In genomic region chr9:122146124-122146870, GRCm38 (mm10) we compare ENCODE assay signal across 14 mouse cellular contexts. TPM values are rescaled to one million over a fixed set of nuclear protein-coding genes. Genes with fewer than 3 reads are reported as not detected.
A peak's percentile ranks its signal among the peaks of the same experiment; 100 is the strongest.
DNase-seq lines count a peak whose midpoint lies in the region; ATAC-seq and TF ChIP-seq lines count a peak whose summit lies in the region.
"Had no signal": no experiment of that assay in that cellular context is flagged by ENCODE, and none has a peak within 500 bp of the region (broad histone marks: within the 10 kb centered on the region; RNA-seq: fewer than 3 reads in every experiment).

No protein-coding gene starts in this region.

- TF ChIP-seq POLR2A in heart, adult 2 months (IDR thresholded peaks at IDR 0.05; ENCODE audit: insufficient read depth, low read depth, low read length), result no peak

- TF ChIP-seq CTCF in heart, adult 2 months (IDR thresholded peaks at IDR 0.05), result no peak
- TF ChIP-seq CTCF in liver, postnatal 0 days (IDR thresholded peaks at IDR 0.05; ENCODE audit: low read depth), result no peak

- H3K79me2 ChIP-seq in heart, adult 2 months (replicated peaks; ENCODE audit: control insufficient read depth, insufficient read depth, low read length), result peaks cover 18% of the 10 kb centered on the region

- DNase-seq in heart, adult 2 months, result peak in 1 of 2 experiments; percentile 39
- no peak for DNase-seq in liver, postnatal 0 days
- no peak for DNase-seq in liver
- DNase-seq in R1 (ENCODE audit: low read depth, low spot score), result peak; percentile 60
- peak; percentile 45 for DNase-seq in kidney, postnatal 14 days
- no peak for DNase-seq in cerebellum, postnatal 10 days
- no peak for DNase-seq in B cell, adult 2 months
- DNase-seq: cerebellum, postnatal 25 days; forebrain, postnatal 0 days; lung, adult 2 months; thymus, adult 2 months had no signal

- H3K27me3 ChIP-seq in heart, adult 2 months (ENCODE audit: control insufficient read depth, insufficient read depth, low read length), result no peaks in the 10 kb centered on the region
- no peaks in the 10 kb centered on the region for H3K27me3 ChIP-seq in heart, embryonic 11.5 days (ENCODE audit: control insufficient read depth, insufficient read depth, low read length)
- H3K27me3 ChIP-seq in liver, postnatal 0 days (ENCODE audit: insufficient read depth, low read length), result no peaks in the 10 kb centered on the region
- H3K27me3 ChIP-seq: midbrain, embryonic 13.5 days had no signal

- peak overlapping the region; percentile 63 for H3K27ac ChIP-seq in heart, adult 2 months
- H3K27ac ChIP-seq in heart, embryonic 11.5 days (ENCODE audit: low read depth, low read length), result no peak overlapping the region
- H3K27ac ChIP-seq in liver, postnatal 0 days (ENCODE audit: low read depth), result 0 out of 2 replicates have a peak overlapping the region, but pooled peaks have one; percentile 19
- H3K27ac ChIP-seq: hindbrain, embryonic 14.5 days; midbrain, embryonic 13.5 days had no signal

- peaks cover 78% of the 10 kb centered on the region for H3K36me3 ChIP-seq in heart, adult 2 months (ENCODE audit: control insufficient read depth, insufficient read depth, low read length)
- peaks cover 6% of the 10 kb centered on the region; the same call in 1 of the 2 replicates for H3K36me3 ChIP-seq in heart, embryonic 11.5 days (ENCODE audit: control insufficient read depth, insufficient read depth, low read length)
- peaks cover 21% of the 10 kb centered on the region for H3K36me3 ChIP-seq in liver, postnatal 0 days (replicated peaks; ENCODE audit: insufficient read depth, low read length)

- H3K4me2 ChIP-seq in heart, embryonic 11.5 days, result no peak overlapping the region
- H3K4me2 ChIP-seq in liver, postnatal 0 days (ENCODE audit: low read depth, low read length), result no peak overlapping the region
- H3K4me2 ChIP-seq: hindbrain, embryonic 14.5 days; midbrain, embryonic 13.5 days had no signal

- no peaks in the 10 kb centered on the region for H3K9me3 ChIP-seq in heart, embryonic 11.5 days (replicated peaks; ENCODE audit: control insufficient read depth, low read length)
- no peaks in the 10 kb centered on the region for H3K9me3 ChIP-seq in liver, postnatal 0 days (ENCODE audit: low read length)
- H3K9me3 ChIP-seq: midbrain, embryonic 13.5 days had no signal

- H3K4me3 ChIP-seq in heart, adult 2 months, result no peak overlapping the region
- H3K4me3 ChIP-seq in heart, embryonic 11.5 days (ENCODE audit: low read depth, low read length), result no peak overlapping the region
- no peak overlapping the region for H3K4me3 ChIP-seq in liver, postnatal 0 days (ENCODE audit: low read depth, low read length)
- H3K4me3 ChIP-seq: midbrain, embryonic 13.5 days had no signal

- intact Hi-C loops in heart, adult 2 months (cut with DNase I), result no loop called here

- 48% methylated on average over 4 of the region's 4 CpGs for WGBS in heart, adult 2 months
- WGBS in heart, embryonic 11.5 days (ENCODE audit: insufficient replicate concordance), result 77% methylated on average over 4 of the region's 4 CpGs
- 58% methylated on average over 4 of the region's 4 CpGs for WGBS in liver, postnatal 0 days (ENCODE audit: insufficient replicate concordance)

- H3K9ac ChIP-seq in heart, adult 2 months (ENCODE audit: low read depth, low read length), result no peak overlapping the region
- H3K9ac ChIP-seq in heart, embryonic 11.5 days (ENCODE audit: low read depth, low read length), result no peak overlapping the region
- H3K9ac ChIP-seq in liver, postnatal 0 days (replicated peaks), result no peak overlapping the region
- H3K9ac ChIP-seq: forebrain, postnatal 0 days; hindbrain, embryonic 14.5 days; midbrain, embryonic 13.5 days had no signal

- H3K4me1 ChIP-seq in heart, adult 2 months (ENCODE audit: control insufficient read depth, insufficient read depth, low read length), result peaks cover 41% of the 10 kb centered on the region
- H3K4me1 ChIP-seq in heart, embryonic 11.5 days (ENCODE audit: control insufficient read depth, insufficient read depth, low read length), result peaks cover 9% of the 10 kb centered on the region; the same call in 1 of the 2 replicates
- peaks cover 32% of the 10 kb centered on the region for H3K4me1 ChIP-seq in liver, postnatal 0 days (ENCODE audit: insufficient read depth)

- no peak for ATAC-seq in heart, embryonic 11.5 days (replicated peaks; ENCODE audit: insufficient number of reproducible peaks, low FRiP score, low TSS enrichment)
- ATAC-seq in liver, postnatal 0 days, result no peak
- ATAC-seq: forebrain, postnatal 0 days; midbrain, embryonic 13.5 days had no signal

- no peak for TF ChIP-seq EP300 in heart, adult 2 months (IDR thresholded peaks at IDR 0.05; ENCODE audit: insufficient read depth, low read depth, low read length)
- TF ChIP-seq EP300 in liver, postnatal 0 days (IDR thresholded peaks at IDR 0.05; ENCODE audit: low read depth), result no peak

RNA-seq across cellular contexts. Expression of gene Snrk, which starts 29.2 kb away (rescaled TPM):
- 100 to 1,000 TPM; 142 to 163 TPM for total RNA-seq in heart, adult 2 months (2021)
- polyA plus RNA-seq in heart, adult 2 months (2012; rRNA removed), result 68.0 and 89.8 TPM in 2 replicates
- polyA plus RNA-seq in heart, embryonic 11.5 days (2014; fragmentation: Nextera tagmentation; extraction: Ambion mirVana), result 30.6 and 32.9 TPM in 2 replicates
- 24.0 and 25.5 TPM in 2 replicates for polyA plus RNA-seq in liver, postnatal 0 days (2015; fragmentation: Nextera tagmentation; extraction: Ambion mirVana)

Comparison
In these comparisons a context has a peak if more than half of its experiments do, and no peak if none do; other contexts are left out.
1. DNase-seq: peak in R1 (single experiment) and kidney, postnatal 14 days (single experiment); none in liver, postnatal 0 days (single experiment), liver (single experiment), cerebellum, postnatal 10 days (0 of 2) and B cell, adult 2 months (0 of 2).